Mouse (Mus musculus) olfactory bulb, adult 2 months (tissue): ENCODE data around the gene Sh3bp5.

Experiments
- CTCF ChIP-seq: fragments of 200-500 bp; IDR thresholded peaks from 2 replicates; pipeline ENCODE4 v1.5.1; 2012; ENCODE audit warnings: low read depth, mild to moderate bottlenecking, low read length, moderate library complexity; ENCODE audit not compliant: insufficient read depth
- POLR2A ChIP-seq: fragments of 200-500 bp; IDR thresholded peaks from 2 replicates; pipeline ENCODE4 v1.6.1; 2012; ENCODE audit warnings: mild to moderate bottlenecking, low read depth, low read length, moderate library complexity; ENCODE audit not compliant: insufficient read depth

- no peak for TF ChIP-seq CTCF
- TF ChIP-seq POLR2A: no peak
These were observed 48.4 kb downstream of the Sh3bp5 start for GRCm38 (mm10) chr14:31387301-31387981.
